Mouse (Mus musculus) heart, adult 9 months (tissue): ENCODE results near the gene Glt1d1.

Source experiments
- DNase-seq, 2 experiments: peaks; one replicate each; pipeline ENCODE4 v3.0.0; 2022; ENCODE audit warnings: low spot score in 2 of 2

The Glt1d1 gene

GRCm38 (mm10) chr5:127632167-127633145, at the start of gene Glt1d1, which contains the start of gene Slc15a4:
Glt1d1 (plus strand) TSS chr5:127632262.
Slc15a4 (minus strand) TSS chr5:127632897.
- no peak for DNase-seq

GRCm38 (mm10) chr5:127583658-127584057, 48.4 kb upstream of the Glt1d1 start:
- no peak for DNase-seq

GRCm38 (mm10) chr5:127587854-127588253, 44.2 kb upstream of the Glt1d1 start:
- DNase-seq, result no peak

- no peak for DNase-seq
Observed at GRCm38 (mm10) chr5:127592406-127592805, 39.7 kb upstream of the Glt1d1 start.

GRCm38 (mm10) chr5:127592854-127593253, 39.2 kb upstream of the Glt1d1 start:
- DNase-seq, result no peak

- DNase-seq, result no peak
Observed at GRCm38 (mm10) chr5:127595676-127596075, 36.4 kb upstream of the Glt1d1 start.

GRCm38 (mm10) chr5:127596862-127597261, 35.2 kb upstream of the Glt1d1 start:
- DNase-seq, result no peak

- DNase-seq, result no peak
Observed at GRCm38 (mm10) chr5:127602996-127603395, 29.1 kb upstream of the Glt1d1 start.

- no peak for DNase-seq
Observed at GRCm38 (mm10) chr5:127607507-127607906, 24.6 kb upstream of the Glt1d1 start.

GRCm38 (mm10) chr5:127609191-127609714, 22.8 kb upstream of the Glt1d1 start:
- DNase-seq, result no peak

GRCm38 (mm10) chr5:127610787-127611509, 21.1 kb upstream of the Glt1d1 start:
- DNase-seq, result peak; percentile 77 to 84

GRCm38 (mm10) chr5:127611881-127612280, 20.2 kb upstream of the Glt1d1 start:
- DNase-seq, result no peak

- no peak for DNase-seq
Observed at GRCm38 (mm10) chr5:127612397-127612796, 19.7 kb upstream of the Glt1d1 start.

- peak in 1 of 2 experiments; percentile 49 for DNase-seq
Observed at GRCm38 (mm10) chr5:127615459-127615858, 16.6 kb upstream of the Glt1d1 start.

GRCm38 (mm10) chr5:127616151-127616550, 15.9 kb upstream of the Glt1d1 start:
- DNase-seq, result no peak

GRCm38 (mm10) chr5:127616884-127617635, 15.0 kb upstream of the Glt1d1 start:
- DNase-seq, result peak; percentile 98

- DNase-seq, result no peak
Observed at GRCm38 (mm10) chr5:127618834-127619233, 13.2 kb upstream of the Glt1d1 start.

- DNase-seq, result no peak
Observed at GRCm38 (mm10) chr5:127620371-127620770, 11.7 kb upstream of the Glt1d1 start.

- DNase-seq, result peak in 1 of 2 experiments; percentile 15
Observed at GRCm38 (mm10) chr5:127621108-127621507, 11.0 kb upstream of the Glt1d1 start.

- no peak for DNase-seq
Observed at GRCm38 (mm10) chr5:127624427-127625213, 7.4 kb upstream of the Glt1d1 start.

- DNase-seq, result no peak
Observed at GRCm38 (mm10) chr5:127627242-127627641, 4.8 kb upstream of the Glt1d1 start.
